Mouse (Mus musculus) mesoderm, embryonic 11.5 days (tissue): ENCODE measurements around the gene Proser2.

Source experiments
- DNase-seq: peaks from one replicate; pipeline ENCODE4 v3.0.0-alpha.2; 2012; ENCODE audit warnings: low read depth, low spot score

Gene Proser2

DNA sequence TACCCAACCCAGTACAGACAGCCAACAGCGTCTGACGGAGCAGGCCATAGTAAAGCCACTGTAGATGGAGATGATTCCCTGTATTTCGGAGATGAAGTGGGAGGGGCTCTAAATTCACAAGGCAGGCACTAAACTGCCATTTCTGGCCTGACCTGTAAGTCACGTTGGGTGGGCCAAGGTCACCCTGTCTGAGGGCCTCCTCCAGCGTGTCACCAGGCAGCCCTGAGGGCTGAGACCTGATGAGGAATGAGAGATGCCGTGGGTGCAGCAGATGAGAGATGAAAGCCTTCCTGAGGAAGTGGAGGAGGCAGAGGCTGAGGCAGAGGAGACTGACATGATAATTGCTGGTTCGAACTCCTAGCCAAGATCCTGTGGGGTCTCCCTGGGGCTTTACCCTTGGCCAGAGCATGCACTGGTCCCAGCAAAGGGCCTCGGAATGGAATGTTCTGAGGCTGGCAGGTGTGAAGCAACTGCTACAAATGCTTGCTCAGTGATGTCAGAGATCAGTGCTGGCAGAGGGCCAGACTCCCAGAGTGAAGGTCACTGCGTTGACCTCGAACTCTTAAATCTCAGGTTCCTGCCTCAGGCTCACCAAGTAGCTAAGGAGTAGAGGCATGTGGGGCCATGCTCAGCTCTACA is 55.0 kb downstream of the Proser2 start:
- DNase-seq = peak; percentile 94

GRCm38 (mm10) chr2:6072685-6073260 is 57.2 kb downstream of the Proser2 start:
- no peak for DNase-seq

DNA sequence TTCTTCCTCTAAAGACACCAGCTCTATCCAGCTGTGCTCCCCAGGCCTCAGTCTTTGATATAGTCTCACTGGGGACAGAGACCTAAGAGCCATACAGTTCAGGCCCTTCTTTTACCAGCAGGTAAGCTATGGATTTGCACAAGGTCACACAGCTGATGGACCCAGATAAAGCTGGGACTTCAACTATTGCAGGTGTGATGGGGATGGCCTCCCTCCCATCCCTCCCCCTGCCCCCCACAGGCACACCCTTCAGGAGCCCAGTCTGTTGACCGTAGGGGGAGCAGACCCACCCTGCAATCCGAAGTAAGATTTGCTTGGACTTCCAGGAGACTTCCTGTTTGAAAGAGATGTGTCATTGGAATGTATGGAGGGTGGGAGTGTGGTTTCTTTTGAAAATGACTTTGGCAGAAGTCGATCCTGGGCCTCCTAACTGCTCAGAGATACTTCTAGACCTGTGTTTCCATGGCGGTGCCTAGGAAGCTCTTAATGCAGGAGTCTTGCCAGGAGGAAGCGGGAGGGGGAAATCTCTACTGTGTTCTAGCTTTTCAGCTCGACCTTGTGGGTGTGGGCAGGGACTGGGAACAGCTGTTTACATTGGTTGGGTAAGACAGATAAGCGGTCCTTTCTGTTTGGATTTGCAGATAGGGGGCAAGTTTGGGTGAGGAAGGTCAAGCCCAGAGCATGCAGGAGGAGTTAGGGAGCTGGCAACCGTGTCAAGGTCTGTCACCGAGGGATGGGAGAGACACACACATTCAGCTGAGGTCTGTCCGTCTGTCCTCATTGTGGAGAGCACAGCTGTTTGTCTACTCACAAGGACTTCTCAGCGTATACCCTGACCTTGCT is 58.2 kb downstream of the Proser2 start:
- DNase-seq = no peak

DNA sequence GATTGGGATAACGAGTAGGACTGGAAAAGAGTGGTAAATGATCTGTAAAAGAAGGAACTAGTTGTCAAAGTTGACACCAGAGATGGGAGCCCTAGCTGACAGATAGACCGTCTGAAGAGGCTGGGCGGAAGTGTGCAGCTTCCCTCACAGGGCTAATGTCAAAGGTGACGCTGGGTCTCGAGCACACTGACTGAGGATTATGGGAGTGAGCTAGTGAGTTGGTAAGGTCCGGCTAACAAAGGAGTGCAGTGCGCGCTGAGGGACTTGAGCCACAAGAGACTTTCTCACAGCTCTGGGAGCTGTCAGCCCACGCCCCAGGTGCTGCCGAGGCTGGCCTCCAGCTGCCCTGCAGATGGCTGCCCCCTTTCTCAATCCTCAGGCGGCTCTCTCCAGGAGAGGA is 59.1 kb downstream of the Proser2 start:
- no peak for DNase-seq

GRCm38 (mm10) chr2:6067341-6067740 is 62.7 kb downstream of the Proser2 start:
- DNase-seq = no peak

- no peak for DNase-seq
Observed at GRCm38 (mm10) chr2:6060071-6060804, 69.8 kb downstream of the Proser2 start.

GRCm38 (mm10) chr2:6059291-6059690 is 70.7 kb downstream of the Proser2 start:
- no peak for DNase-seq

GRCm38 (mm10) chr2:6056518-6056917 is 73.5 kb downstream of the Proser2 start:
- no peak for DNase-seq

DNA sequence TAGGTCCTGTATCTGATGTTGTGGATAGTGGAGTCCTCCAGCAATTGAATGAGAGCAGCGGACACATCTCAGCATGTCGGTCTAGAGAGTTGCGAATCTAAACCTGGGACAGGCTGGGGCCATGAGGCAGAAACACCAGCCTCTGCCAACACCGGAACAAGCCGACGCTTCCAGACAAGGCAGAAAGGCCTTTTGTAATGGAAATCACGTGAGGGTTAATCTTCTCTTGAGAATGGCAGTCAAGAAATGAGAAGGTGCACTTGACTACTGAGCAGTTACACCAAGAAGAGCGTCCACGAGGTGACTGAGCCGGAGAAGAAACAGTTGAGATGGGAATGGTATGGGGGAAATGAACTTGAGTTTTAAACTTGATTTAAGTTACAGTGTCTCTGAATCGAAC is 74.5 kb downstream of the Proser2 start:
- no peak for DNase-seq

- no peak for DNase-seq
Observed at GRCm38 (mm10) chr2:6049018-6049417, 81.0 kb downstream of the Proser2 start.

DNA sequence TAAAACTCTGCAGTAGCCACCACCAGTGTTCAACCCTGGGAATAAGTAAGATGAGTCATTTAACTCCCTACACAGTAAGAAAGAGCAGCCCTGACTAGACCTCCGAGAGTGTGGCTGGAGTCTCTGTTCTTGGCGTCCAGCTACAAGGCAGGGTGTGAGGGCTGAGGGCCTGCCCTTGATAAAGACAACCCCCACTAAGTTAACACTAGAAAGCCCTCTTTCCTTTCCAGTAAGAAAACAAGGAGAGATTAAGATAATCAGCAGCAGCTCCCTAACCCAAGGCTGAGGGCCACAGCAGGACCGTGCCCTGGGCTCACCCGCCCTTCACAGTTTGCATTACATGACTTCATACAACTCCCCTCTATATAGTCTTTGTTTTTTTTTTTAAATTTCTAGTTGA is 81.4 kb downstream of the Proser2 start:
- DNase-seq = no peak
